Mouse (Mus musculus): ENCODE data around the gene Alyref. TPM values are rescaled to one million over a fixed set of nuclear protein-coding genes. Genes with fewer than 3 reads are reported as not detected.

Alyref gene
- total RNA-seq, 2 experiments from 2014 or later: 65.4 to 72.9 TPM

DNA sequence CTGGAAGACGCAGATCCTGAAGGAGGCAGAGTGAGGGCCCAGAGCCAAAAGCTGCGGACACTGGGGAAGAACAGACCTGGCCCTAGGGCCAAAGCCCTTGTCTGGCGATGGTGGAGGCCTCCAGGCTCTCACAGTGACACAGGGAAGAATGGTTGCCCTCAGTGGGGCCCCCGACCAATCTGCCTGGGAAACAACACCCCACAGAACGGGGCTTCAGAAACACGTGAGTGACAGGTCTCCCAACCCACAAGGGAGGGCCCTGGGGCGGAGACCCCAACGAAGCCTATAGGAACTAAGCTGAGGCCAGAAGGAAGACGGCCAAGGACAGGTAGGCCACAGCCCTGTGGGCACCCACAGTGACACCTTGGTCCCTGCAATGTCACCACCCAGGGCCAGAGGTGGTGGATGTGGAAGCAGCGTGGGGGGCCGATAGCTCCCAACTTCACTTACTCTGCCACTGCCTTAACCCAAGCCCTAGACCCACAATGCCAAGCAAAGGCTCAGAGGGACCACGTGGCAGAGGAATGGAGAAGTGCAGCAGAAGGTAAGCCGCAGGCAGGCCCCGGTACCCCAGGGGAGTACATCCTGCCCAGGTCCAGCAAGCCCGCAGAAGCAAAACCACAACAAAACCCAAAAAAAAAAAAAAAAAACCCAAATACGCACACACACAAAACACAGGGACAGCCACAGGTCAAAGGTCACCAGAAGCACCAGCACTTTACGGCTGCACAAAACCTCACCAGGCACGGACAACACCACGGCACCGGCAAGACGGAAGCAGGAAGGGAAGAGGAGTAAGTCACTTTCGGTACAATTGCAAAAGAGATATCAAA is 29.5 kb upstream of the Alyref start:
- DNase-seq (ENCODE audit: low spot score in 2 of 2): no peak
- intact Hi-C loops (cut with DNase I): loop anchor here (5.0 kb wide), 1 partner anchor 85 kb away; the partner anchor contains the start of genes Cenpx and Lrrc45

GRCm38 (mm10) chr11:120626785-120627467 is 28.8 kb upstream of the Alyref start:
- intact Hi-C loops (cut with DNase I): loop anchor here (5.0 kb wide), 1 partner anchor 85 kb away; the partner anchor contains the start of genes Cenpx and Lrrc45
- DNase-seq (ENCODE audit: low spot score in 2 of 2): no peak

- intact Hi-C loops (cut with DNase I): loop anchor here (5.0 kb wide), 1 partner anchor 87 kb away; the partner anchor contains the start of genes Cenpx and Lrrc45
- DNase-seq (ENCODE audit: low spot score in 2 of 2): no peak
These were observed 27.1 kb upstream of the Alyref start, which contains the start of gene Sirt7 for GRCm38 (mm10) chr11:120625152-120625775. Gene Sirt7 (minus strand): TSS chr11:120625240.

DNA sequence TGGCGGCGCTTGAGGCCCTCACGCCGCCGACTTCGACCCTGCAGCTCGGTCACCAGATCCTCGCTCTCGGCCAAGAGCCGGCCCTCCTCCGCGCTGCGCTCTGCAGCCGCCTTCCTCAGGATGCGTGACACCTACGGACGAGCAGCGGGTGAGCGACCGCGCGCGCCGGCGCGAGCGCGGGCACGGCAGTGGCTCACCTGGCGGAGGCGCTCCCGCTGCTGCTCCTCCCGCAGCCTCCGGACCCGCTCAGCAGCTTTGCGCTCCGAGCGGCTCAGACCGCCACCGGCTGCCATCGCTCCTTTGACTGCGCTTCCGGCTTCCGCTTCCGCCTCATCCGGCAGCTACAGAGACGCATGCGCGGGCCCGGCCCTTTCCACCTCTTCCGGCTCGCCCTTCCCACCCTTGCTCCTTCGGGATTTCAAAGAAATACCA is 26.5 kb upstream of the Alyref start:
- intact Hi-C loops (cut with DNase I): loop anchor here (5.0 kb wide), 2 partner anchors 88 to 153 kb away; partner anchors contain the start of genes Cenpx and Lrrc45
- peak; percentile 83 to 89 for DNase-seq (ENCODE audit: low spot score in 2 of 2)

- peak; percentile 63 to 69 for DNase-seq (ENCODE audit: low spot score in 2 of 2)
- intact Hi-C loops (cut with DNase I): loop anchor here (5.0 kb wide), 1 partner anchor 153 kb away; no protein-coding TSS in a partner anchor
These were observed 26.0 kb upstream of the Alyref start for GRCm38 (mm10) chr11:120623961-120624679.

DNA sequence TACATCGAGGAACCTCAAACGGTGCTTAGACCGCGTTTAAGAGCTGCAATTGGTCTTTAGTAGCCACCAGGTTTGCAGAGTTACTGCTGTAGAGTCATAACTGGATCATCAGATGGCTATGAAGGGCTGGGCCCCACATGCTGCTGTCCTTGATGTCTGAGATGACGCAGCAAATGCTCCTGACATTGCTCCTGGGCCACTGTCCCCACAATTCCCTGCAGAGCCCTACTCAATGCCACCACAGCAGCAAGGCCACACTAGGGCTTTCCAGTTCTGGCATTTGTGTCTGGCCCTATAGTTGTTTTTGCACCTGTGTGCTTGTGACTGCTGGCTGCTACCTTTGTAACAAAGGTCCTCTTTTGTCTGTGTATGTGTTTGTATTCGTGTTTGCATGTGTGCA is 24.6 kb upstream of the Alyref start:
- intact Hi-C loops (cut with DNase I): loop anchor here (5.0 kb wide), 1 partner anchor 154 kb away; no protein-coding TSS in a partner anchor
- no peak for DNase-seq (ENCODE audit: low spot score in 2 of 2)

DNA sequence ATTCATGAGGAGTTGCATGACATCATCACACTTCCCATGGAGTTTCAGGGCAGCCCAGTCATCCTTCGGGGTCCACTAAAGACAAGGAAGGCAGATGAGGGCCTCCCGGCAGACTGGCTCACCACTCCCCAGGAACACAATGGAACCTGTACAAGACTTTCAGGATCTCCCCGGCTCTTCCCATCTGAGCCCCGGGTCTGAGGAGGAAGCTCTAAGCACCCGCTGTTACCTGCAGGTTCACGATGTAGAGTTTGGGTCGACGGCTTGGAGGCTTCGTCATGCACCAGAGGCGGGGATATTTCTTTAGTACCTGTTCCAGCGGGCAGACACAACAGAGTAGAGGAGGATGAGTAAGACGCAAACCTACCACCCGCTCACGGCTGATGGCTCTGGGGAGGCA is 22.0 kb upstream of the Alyref start:
- DNase-seq (ENCODE audit: low spot score in 2 of 2): no peak
- intact Hi-C loops (cut with DNase I): loop anchor here (5.0 kb wide), 1 partner anchor 157 kb away; no protein-coding TSS in a partner anchor

DNA sequence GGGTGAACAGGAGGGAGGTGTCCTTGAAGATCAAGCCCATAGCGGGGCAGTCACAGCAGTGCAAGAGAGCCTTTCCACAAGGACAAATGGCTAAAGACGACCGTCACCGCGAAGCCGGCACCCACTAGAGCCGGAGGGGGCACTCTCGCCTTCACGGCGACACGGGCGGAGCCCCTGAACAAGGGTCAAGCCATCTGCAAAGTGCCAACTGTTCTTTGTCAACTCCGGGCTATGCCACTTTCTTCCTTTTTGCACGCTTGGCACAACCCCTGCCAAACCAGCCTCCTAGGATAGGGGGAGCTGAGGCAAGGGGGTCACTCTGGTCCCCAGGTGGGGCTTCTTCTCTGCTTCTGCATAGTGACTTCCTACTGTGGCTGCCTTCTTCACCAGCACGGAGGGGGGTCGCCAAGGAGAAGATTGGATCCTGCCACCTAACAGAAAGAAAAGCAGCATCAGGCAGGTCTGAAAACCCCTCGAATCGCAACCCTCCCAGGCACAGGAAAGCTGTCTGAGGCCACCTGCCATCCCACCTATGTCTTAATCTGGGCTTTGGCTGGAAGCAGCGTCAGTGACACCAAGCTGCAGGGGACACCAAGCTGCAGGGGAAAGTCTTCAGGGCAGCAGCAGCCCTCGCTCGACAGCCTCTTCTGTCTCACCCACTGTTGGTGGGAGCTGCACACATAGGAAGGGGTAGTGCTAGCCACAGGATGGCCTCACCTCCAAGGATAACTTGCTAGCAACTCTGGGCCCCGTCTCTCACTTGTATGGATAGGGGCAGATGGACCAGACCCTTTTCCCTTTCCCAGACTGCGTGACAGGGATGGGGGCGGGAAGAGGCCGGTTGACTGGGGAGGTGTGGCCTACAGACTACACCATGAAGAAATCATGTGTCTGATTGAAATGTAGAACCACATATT is 20.7 kb upstream of the Alyref start:
- DNase-seq (ENCODE audit: low spot score in 2 of 2): no peak
- intact Hi-C loops (cut with DNase I): loop anchor here (5.0 kb wide), 1 partner anchor 102 kb away; no protein-coding TSS in a partner anchor

DNA sequence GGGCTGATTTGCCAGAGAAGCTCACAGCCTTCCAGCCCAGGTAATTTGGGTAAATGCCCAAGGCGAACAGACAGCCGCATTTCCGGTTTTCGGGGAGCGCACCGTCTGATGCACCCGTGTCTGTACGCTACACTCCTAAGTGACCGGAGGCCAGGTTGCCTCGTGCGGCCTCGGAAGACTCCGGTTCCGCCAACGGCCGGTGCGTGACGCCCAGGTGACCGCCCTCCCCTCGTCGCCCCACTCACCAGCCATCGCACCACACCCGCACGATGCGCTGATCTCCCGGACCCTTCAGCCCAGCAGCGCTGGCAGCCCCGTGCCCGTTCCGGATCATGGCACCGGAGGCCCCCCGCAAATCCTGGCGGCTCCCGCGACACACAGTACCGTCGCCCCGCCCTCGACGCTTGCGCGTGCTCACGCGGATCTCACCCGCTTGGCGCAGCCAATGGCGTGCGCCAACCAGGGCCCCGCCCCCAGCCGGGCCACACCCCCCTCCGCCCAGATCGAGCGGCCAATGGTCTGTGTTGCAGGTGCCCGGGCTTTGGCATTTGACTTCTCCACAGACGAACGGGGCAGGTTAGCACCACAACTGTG is 19.5 kb upstream of the Alyref start, which contains the start of gene Pcyt2:
Gene Pcyt2 (minus strand): TSS at position 418 of the 594 bp plus-strand sequence.
- DNase-seq (ENCODE audit: low spot score in 2 of 2): peak; percentile 91 to 92
- intact Hi-C loops (cut with DNase I): loop anchor here (5.0 kb wide), 1 partner anchor 100 kb away; no protein-coding TSS in a partner anchor

- intact Hi-C loops (cut with DNase I): loop anchor here (5.0 kb wide), 1 partner anchor 99 kb away; no protein-coding TSS in a partner anchor
- no peak for DNase-seq (ENCODE audit: low spot score in 2 of 2)
These were observed 18.6 kb upstream of the Alyref start for GRCm38 (mm10) chr11:120616617-120617294.

GRCm38 (mm10) chr11:120615606-120616203 is 17.5 kb upstream of the Alyref start:
- intact Hi-C loops (cut with DNase I): loop anchor here (5.0 kb wide), 1 partner anchor 98 kb away; no protein-coding TSS in a partner anchor
- DNase-seq (ENCODE audit: low spot score in 2 of 2): no peak

- intact Hi-C loops (cut with DNase I): loop anchor here (5.0 kb wide), 1 partner anchor 98 kb away; no protein-coding TSS in a partner anchor
These were observed 17.0 kb upstream of the Alyref start for GRCm38 (mm10) chr11:120615167-120615566.

GRCm38 (mm10) chr11:120613976-120614375 is 15.8 kb upstream of the Alyref start:
- no peak for DNase-seq (ENCODE audit: low spot score in 2 of 2)
- intact Hi-C loops (cut with DNase I): no loop called here

More at GRCm38 (mm10) chr11:120615167-120615566, 17.0 kb upstream of the Alyref start:
- DNase-seq (ENCODE audit: low spot score in 2 of 2): no peak

DNA sequence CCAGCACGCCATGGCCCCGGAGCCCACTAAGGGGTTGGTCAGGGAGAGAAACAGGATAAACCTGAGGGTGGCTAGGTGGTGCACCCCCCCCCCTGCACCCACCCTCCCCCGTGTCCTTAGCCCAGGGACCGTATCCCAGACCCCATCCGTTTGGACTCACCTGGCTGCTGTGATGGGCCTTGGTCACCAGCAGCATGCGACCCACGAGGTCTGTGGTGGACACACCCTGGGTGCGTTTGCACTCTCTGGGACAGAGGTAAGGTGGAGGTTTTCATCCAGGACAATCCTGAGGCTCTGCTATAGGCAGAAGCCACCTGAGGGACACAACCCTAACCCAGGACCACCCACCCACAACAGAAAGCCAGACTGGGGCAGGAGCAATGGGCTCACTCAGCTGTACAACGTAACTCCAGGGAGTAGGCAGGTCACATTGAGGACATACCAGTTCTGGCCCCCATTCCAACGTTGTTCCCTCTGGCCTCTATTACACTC is 15.4 kb upstream of the Alyref start:
- DNase-seq (ENCODE audit: low spot score in 2 of 2): no peak
- intact Hi-C loops (cut with DNase I): no loop called here

DNA sequence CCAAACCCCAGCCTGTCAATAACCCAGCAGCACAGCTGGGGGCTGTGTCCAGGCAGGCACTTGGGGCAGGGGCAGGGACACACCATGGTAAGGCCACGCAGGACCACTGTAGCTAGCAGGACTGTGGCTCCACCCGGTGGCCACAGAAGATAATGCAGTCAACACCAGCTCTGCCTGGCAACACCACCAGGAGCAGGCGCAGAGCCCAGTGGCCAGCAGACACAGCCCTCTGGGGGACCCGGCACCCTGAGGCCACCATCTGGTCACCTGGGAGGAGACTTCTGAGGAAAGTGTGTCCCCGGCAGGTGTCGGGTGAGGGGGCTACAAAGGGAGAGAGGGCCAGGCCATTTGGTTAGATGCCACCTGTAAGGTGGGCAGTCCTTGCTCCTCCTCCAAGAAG is 14.6 kb upstream of the Alyref start:
- DNase-seq (ENCODE audit: low spot score in 2 of 2): peak; percentile 71 to 86

DNA sequence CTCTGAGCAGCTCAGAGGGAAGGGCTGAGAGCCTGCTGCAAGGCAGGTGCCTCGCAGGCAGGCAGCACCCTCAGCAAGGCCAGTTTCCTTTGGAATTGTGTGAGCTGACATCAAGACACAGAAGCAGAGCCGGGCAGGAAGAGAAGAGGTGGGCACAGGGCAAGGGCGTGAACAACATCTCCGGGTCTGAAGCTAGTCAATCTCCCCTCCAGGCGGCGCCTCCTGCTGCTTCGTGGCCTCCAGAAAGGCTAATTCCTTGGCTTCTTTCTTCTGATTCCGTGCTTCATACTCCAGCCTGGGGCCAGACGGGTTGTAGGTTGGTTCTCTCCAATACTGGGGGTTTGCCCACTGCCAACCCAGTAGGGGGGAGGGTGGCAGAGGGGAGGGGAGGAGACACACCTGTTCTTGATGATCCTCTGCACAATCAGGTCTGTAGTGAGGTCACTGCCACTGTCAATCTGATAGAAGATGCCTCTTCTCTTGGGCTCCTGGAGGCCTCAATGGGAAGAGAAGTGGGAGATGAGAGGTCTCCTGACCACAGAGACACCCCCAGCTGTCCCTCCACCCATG is 12.4 kb upstream of the Alyref start:
- intact Hi-C loops (cut with DNase I): no loop called here
- no peak for DNase-seq (ENCODE audit: low spot score in 2 of 2)

More for the DNA sequence above, 14.6 kb upstream of the Alyref start:
- intact Hi-C loops (cut with DNase I): no loop called here
